Mouse (Mus musculus) lung, adult 2 months (tissue): ENCODE results near the gene Sh3gl3. TPM values are rescaled to one million over a fixed set of nuclear protein-coding genes. Genes with fewer than 3 reads are reported as not detected.

Source experiments
- DNase-seq: peaks from one replicate; pipeline ENCODE4 v3.0.0; 2022
- H3K4me1 ChIP-seq: fragments of 200-500 bp; 2 replicates; pipeline ENCODE4 v1.6.1; 2011; ENCODE audit warnings: low read length; ENCODE audit not compliant: control insufficient read depth, insufficient read depth
- H3K4me3 ChIP-seq: fragments of 200-500 bp; replicated peaks from 2 replicates; pipeline ENCODE3; 2011; ENCODE audit warnings: low read depth, mild to moderate bottlenecking, control low read depth, low read length; ENCODE audit errors: extremely low read depth
- CTCF ChIP-seq: fragments of 200-500 bp; IDR thresholded peaks from 2 replicates; pipeline ENCODE4 v1.5.1; 2011; ENCODE audit warnings: mild to moderate bottlenecking, low read length, control low read depth; ENCODE audit not compliant: insufficient read depth
- POLR2A ChIP-seq: fragments of 200-500 bp; IDR thresholded peaks from 2 replicates; pipeline ENCODE4 v1.6.1; 2011; ENCODE audit warnings: low read depth, mild to moderate bottlenecking, control low read depth, low read length, borderline replicate concordance; ENCODE audit errors: extremely low read depth
- WGBS: fragments of 180-500 bp; shearing (Covaris S2); methylation state at CpG from one replicate; pipeline ENCODE4 v1.1.7; 2018; 5-methylcytosine and 5-hydroxymethylcytosine counted together
- polyA plus RNA-seq: library from polyadenylated mRNA; depleted of rRNA; stranded (reverse); fragments of >200 nt; gene quantifications from 2 replicates; pipeline ENCODE4 v1.2.3, GENCODE M21; 2012

The Sh3gl3 gene
- polyA plus RNA-seq, 1 experiment, result 0.73 TPM

GRCm38 (mm10) chr7:82327201-82327600 is 153.6 kb downstream of the Sh3gl3 start:
- WGBS, result 58% methylated on average over 4 of the region's 4 CpGs
- TF ChIP-seq CTCF, result no peak
- TF ChIP-seq POLR2A, result no peak
- no peak overlapping the region for H3K4me3 ChIP-seq
- no peak for DNase-seq
- no peaks in the 10 kb centered on the region for H3K4me1 ChIP-seq

- 50% methylated on average over 5 of the region's 5 CpGs for WGBS
- no peak for DNase-seq
- Histone ChIP-seq H3K4me3 (no peak overlapping the region), H3K4me1 (no peaks in the 10 kb centered on the region)
- TF ChIP-seq POLR2A, result no peak
- TF ChIP-seq CTCF, result no peak
Observed at GRCm38 (mm10) chr7:82327881-82328280, 154.2 kb downstream of the Sh3gl3 start.

- TF ChIP-seq CTCF (no peak), POLR2A (no peak)
- no peak for DNase-seq
- Histone ChIP-seq H3K4me1 (no peaks in the 10 kb centered on the region), H3K4me3 (no peak overlapping the region)
- 68% methylated on average over 4 of the region's 4 CpGs for WGBS
Observed at GRCm38 (mm10) chr7:82329831-82330230, 156.2 kb downstream of the Sh3gl3 start.

GRCm38 (mm10) chr7:82330860-82331259 is 157.2 kb downstream of the Sh3gl3 start:
- no peak overlapping the region for H3K4me3 ChIP-seq
- H3K4me1 ChIP-seq, result no peaks in the 10 kb centered on the region
- DNase-seq, result no peak
- 45% methylated on average over 6 of the region's 6 CpGs for WGBS
- TF ChIP-seq CTCF (no peak), POLR2A (no peak)

GRCm38 (mm10) chr7:82334000-82334399 is 160.4 kb downstream of the Sh3gl3 start:
- no peak for DNase-seq
- no peak for TF ChIP-seq CTCF
- TF ChIP-seq POLR2A, result no peak
- H3K4me1 ChIP-seq, result no peaks in the 10 kb centered on the region
- WGBS, result 42% methylated on average over 1 of the region's 1 CpGs
- no peak overlapping the region for H3K4me3 ChIP-seq

GRCm38 (mm10) chr7:82335211-82336121 is 161.8 kb downstream of the Sh3gl3 start, which contains the start of gene Adamtsl3:
Gene Adamtsl3, plus strand, starts transcription at chr7:82335694.
- no peak for TF ChIP-seq POLR2A
- TF ChIP-seq CTCF, result no peak
- Histone ChIP-seq H3K4me1 (no peaks in the 10 kb centered on the region), H3K4me3 (peak within 1 kb of the TSS; percentile 4)
- WGBS, result under 1% methylated on average over 93 of the region's 95 CpGs
- DNase-seq, result peak; percentile 20

- Histone ChIP-seq H3K4me3 (peak overlapping the region; percentile 4), H3K4me1 (no peaks in the 10 kb centered on the region)
- WGBS, result 1% methylated on average over 34 of the region's 34 CpGs
- DNase-seq, result no peak
- TF ChIP-seq POLR2A (no peak), CTCF (no peak)
Observed at GRCm38 (mm10) chr7:82336132-82336531, 162.5 kb downstream of the Sh3gl3 start.

- no peak for TF ChIP-seq POLR2A
- no peak for TF ChIP-seq CTCF
- WGBS, result 87% methylated on average over 9 of the region's 9 CpGs
- no peaks in the 10 kb centered on the region for H3K4me1 ChIP-seq
- DNase-seq, result no peak
- no peak overlapping the region for H3K4me3 ChIP-seq
Observed at GRCm38 (mm10) chr7:82338121-82338520, 164.5 kb downstream of the Sh3gl3 start.

- DNase-seq, result no peak
- TF ChIP-seq CTCF, result no peak
- no peak for TF ChIP-seq POLR2A
- Histone ChIP-seq H3K4me1 (no peaks in the 10 kb centered on the region), H3K4me3 (no peak overlapping the region)
- WGBS, result 78% methylated on average over 4 of the region's 4 CpGs
Observed at GRCm38 (mm10) chr7:82338532-82338931, 164.9 kb downstream of the Sh3gl3 start.

- 52% methylated on average over 3 of the region's 3 CpGs for WGBS
- peak; percentile 21; the same call in 1 of the 2 replicates for TF ChIP-seq CTCF
- no peak for TF ChIP-seq POLR2A
- H3K4me1 ChIP-seq, result no peaks in the 10 kb centered on the region
- no peak overlapping the region for H3K4me3 ChIP-seq
- DNase-seq, result no peak
Observed at GRCm38 (mm10) chr7:82339214-82339613, 165.6 kb downstream of the Sh3gl3 start.

GRCm38 (mm10) chr7:82341476-82341875 is 167.8 kb downstream of the Sh3gl3 start:
- WGBS, result 22% methylated on average over 8 of the region's 8 CpGs
- no peaks in the 10 kb centered on the region for H3K4me1 ChIP-seq
- TF ChIP-seq CTCF, result no peak
- TF ChIP-seq POLR2A, result no peak
- H3K4me3 ChIP-seq, result no peak overlapping the region
- no peak for DNase-seq
